Mouse (Mus musculus): ENCODE data around the gene Lrrc8c. TPM values are rescaled to one million over a fixed set of nuclear protein-coding genes. Genes with fewer than 3 reads are reported as not detected.

Lrrc8c gene
- polyA plus RNA-seq, 1 experiment, result 7.1 TPM

GRCm38 (mm10) chr5:105649514-105650001, 130.4 kb downstream of the Lrrc8c start:
- Histone ChIP-seq H3K36me3 (ENCODE audit: control insufficient read depth, insufficient read depth) (no peaks in the 10 kb centered on the region), H3K27me3 (ENCODE audit: control insufficient read depth, insufficient read depth, insufficient read length) (no peaks in the 10 kb centered on the region), H3K79me3 (ENCODE audit: low read depth) (no peaks in the 10 kb centered on the region), H3K4me3 (ENCODE audit: insufficient read depth, poor library complexity, severe bottlenecking) (no peak overlapping the region), H3ac (ENCODE audit: control insufficient read depth, insufficient read length, low read depth) (no peak overlapping the region), H3K79me2 (ENCODE audit: control insufficient read depth, insufficient read depth) (no peaks in the 10 kb centered on the region)
- no peak for TF ChIP-seq FOSL1 (IDR thresholded peaks at IDR 0.05; ENCODE audit: insufficient read depth, low read length, poor library complexity, severe bottlenecking)
- no peak for TF ChIP-seq CTCF (IDR thresholded peaks at IDR 0.05; ENCODE audit: control insufficient read depth, insufficient read depth, insufficient read length)
- TF ChIP-seq MAX (IDR thresholded peaks at IDR 0.05), result no peak
- no peak for TF ChIP-seq MYOG (IDR thresholded peaks at IDR 0.05; ENCODE audit: control insufficient read depth, extremely low read depth, insufficient read length)
- TF ChIP-seq MYOD1 (IDR thresholded peaks at IDR 0.05; ENCODE audit: control insufficient read depth, insufficient read length, low read depth), result no peak
- TF ChIP-seq USF1 (IDR thresholded peaks at IDR 0.05; ENCODE audit: low read depth), result no peak
- no peak for TF ChIP-seq CEBPB (IDR thresholded peaks at IDR 0.05; ENCODE audit: low read depth)

- Histone ChIP-seq H3K79me2 (ENCODE audit: control insufficient read depth, insufficient read depth) (no peaks in the 10 kb centered on the region), H3K4me3 (ENCODE audit: insufficient read depth, poor library complexity, severe bottlenecking) (no peak overlapping the region), H3ac (ENCODE audit: control insufficient read depth, insufficient read length, low read depth) (no peak overlapping the region), H3K27me3 (ENCODE audit: control insufficient read depth, insufficient read depth, insufficient read length) (no peaks in the 10 kb centered on the region), H3K79me3 (ENCODE audit: low read depth) (no peaks in the 10 kb centered on the region), H3K36me3 (ENCODE audit: control insufficient read depth, insufficient read depth) (no peaks in the 10 kb centered on the region)
- TF ChIP-seq CEBPB (IDR thresholded peaks at IDR 0.05; ENCODE audit: low read depth) (no peak), MYOD1 (IDR thresholded peaks at IDR 0.05; ENCODE audit: control insufficient read depth, insufficient read length, low read depth) (no peak), FOSL1 (IDR thresholded peaks at IDR 0.05; ENCODE audit: insufficient read depth, low read length, poor library complexity, severe bottlenecking) (no peak), CTCF (IDR thresholded peaks at IDR 0.05; ENCODE audit: control insufficient read depth, insufficient read depth, insufficient read length) (no peak), USF1 (IDR thresholded peaks at IDR 0.05; ENCODE audit: low read depth) (no peak), MAX (IDR thresholded peaks at IDR 0.05) (no peak), MYOG (IDR thresholded peaks at IDR 0.05; ENCODE audit: control insufficient read depth, extremely low read depth, insufficient read length) (no peak)
Measured at GRCm38 (mm10) chr5:105650728-105651479, 131.7 kb downstream of the Lrrc8c start.

- no peaks in the 10 kb centered on the region for H3K27me3 ChIP-seq (ENCODE audit: control insufficient read depth, insufficient read depth, insufficient read length)
- no peaks in the 10 kb centered on the region for H3K79me2 ChIP-seq (ENCODE audit: control insufficient read depth, insufficient read depth)
- TF ChIP-seq MAX (IDR thresholded peaks at IDR 0.05) (no peak), CTCF (IDR thresholded peaks at IDR 0.05; ENCODE audit: control insufficient read depth, insufficient read depth, insufficient read length) (no peak)
- no peak overlapping the region for H3K4me3 ChIP-seq (ENCODE audit: insufficient read depth, poor library complexity, severe bottlenecking)
- no peaks in the 10 kb centered on the region for H3K79me3 ChIP-seq (ENCODE audit: low read depth)
- no peak overlapping the region for H3ac ChIP-seq (ENCODE audit: control insufficient read depth, insufficient read length, low read depth)
- no peaks in the 10 kb centered on the region for H3K36me3 ChIP-seq (ENCODE audit: control insufficient read depth, insufficient read depth)
Measured at GRCm38 (mm10) chr5:105651561-105651991, 132.4 kb downstream of the Lrrc8c start.

- TF ChIP-seq MYOG (IDR thresholded peaks at IDR 0.05; ENCODE audit: control insufficient read depth, extremely low read depth, insufficient read length) (no peak), FOSL1 (IDR thresholded peaks at IDR 0.05; ENCODE audit: insufficient read depth, low read length, poor library complexity, severe bottlenecking) (no peak), MAX (IDR thresholded peaks at IDR 0.05) (no peak), USF1 (IDR thresholded peaks at IDR 0.05; ENCODE audit: low read depth) (no peak), CEBPB (IDR thresholded peaks at IDR 0.05; ENCODE audit: low read depth) (no peak), MYOD1 (IDR thresholded peaks at IDR 0.05; ENCODE audit: control insufficient read depth, insufficient read length, low read depth) (no peak), CTCF (IDR thresholded peaks at IDR 0.05; ENCODE audit: control insufficient read depth, insufficient read depth, insufficient read length) (no peak)
Measured at GRCm38 (mm10) chr5:105654237-105655063, 135.3 kb downstream of the Lrrc8c start.

GRCm38 (mm10) chr5:105655100-105655734, 136.0 kb downstream of the Lrrc8c start:
- Histone ChIP-seq H3K79me3 (ENCODE audit: low read depth) (no peaks in the 10 kb centered on the region), H3K4me3 (ENCODE audit: insufficient read depth, poor library complexity, severe bottlenecking) (no peak overlapping the region), H3K79me2 (ENCODE audit: control insufficient read depth, insufficient read depth) (no peaks in the 10 kb centered on the region), H3ac (ENCODE audit: control insufficient read depth, insufficient read length, low read depth) (no peak overlapping the region), H3K27me3 (ENCODE audit: control insufficient read depth, insufficient read depth, insufficient read length) (no peaks in the 10 kb centered on the region), H3K36me3 (ENCODE audit: control insufficient read depth, insufficient read depth) (no peaks in the 10 kb centered on the region)
- no peak for TF ChIP-seq MAX (IDR thresholded peaks at IDR 0.05)
- TF ChIP-seq CTCF (IDR thresholded peaks at IDR 0.05; ENCODE audit: control insufficient read depth, insufficient read depth, insufficient read length), result no peak
- TF ChIP-seq MYOG (IDR thresholded peaks at IDR 0.05; ENCODE audit: control insufficient read depth, extremely low read depth, insufficient read length), result no peak
- no peak for TF ChIP-seq USF1 (IDR thresholded peaks at IDR 0.05; ENCODE audit: low read depth)
- TF ChIP-seq FOSL1 (IDR thresholded peaks at IDR 0.05; ENCODE audit: insufficient read depth, low read length, poor library complexity, severe bottlenecking), result no peak
- TF ChIP-seq CEBPB (IDR thresholded peaks at IDR 0.05; ENCODE audit: low read depth), result no peak
- no peak for TF ChIP-seq MYOD1 (IDR thresholded peaks at IDR 0.05; ENCODE audit: control insufficient read depth, insufficient read length, low read depth)

More at GRCm38 (mm10) chr5:105654237-105655063, 135.3 kb downstream of the Lrrc8c start:
- Histone ChIP-seq H3K79me3 (ENCODE audit: low read depth) (no peaks in the 10 kb centered on the region), H3ac (ENCODE audit: control insufficient read depth, insufficient read length, low read depth) (no peak overlapping the region), H3K27me3 (ENCODE audit: control insufficient read depth, insufficient read depth, insufficient read length) (no peaks in the 10 kb centered on the region), H3K4me3 (ENCODE audit: insufficient read depth, poor library complexity, severe bottlenecking) (no peak overlapping the region), H3K79me2 (ENCODE audit: control insufficient read depth, insufficient read depth) (no peaks in the 10 kb centered on the region), H3K36me3 (ENCODE audit: control insufficient read depth, insufficient read depth) (no peaks in the 10 kb centered on the region)
